Mouse (Mus musculus) lung, postnatal 14 days (tissue): ENCODE data around the gene Ankrd44.

Experiments
- DNase-seq: peaks from one replicate; pipeline ENCODE4 v3.0.0; 2021

Ankrd44 gene

DNA sequence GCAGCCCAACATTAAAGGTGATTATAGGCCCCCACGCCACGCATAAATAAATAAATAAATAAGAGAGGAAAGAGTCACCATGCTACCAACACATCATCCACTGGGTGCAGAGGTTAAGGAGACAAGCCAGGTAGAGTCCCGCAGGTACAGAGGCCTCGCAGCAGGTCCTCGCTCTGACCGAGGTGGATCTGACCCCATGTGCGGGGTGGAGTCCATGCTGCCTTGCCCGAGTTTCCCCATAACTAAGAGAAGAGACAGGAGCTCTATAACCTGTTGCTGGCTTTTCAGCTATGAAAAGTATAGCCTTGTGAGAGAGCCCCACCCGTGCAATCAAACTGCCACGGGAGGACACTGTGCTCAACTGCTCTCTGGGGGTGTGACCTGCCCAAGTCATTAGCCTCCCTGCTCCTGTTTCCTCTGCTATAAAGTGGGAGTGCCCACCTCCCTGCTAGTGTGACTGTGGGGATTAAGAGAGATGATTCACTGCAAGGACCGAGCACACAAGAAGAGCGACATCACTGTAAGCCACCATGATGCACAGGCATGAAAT lies 4.1 kb downstream of the Ankrd44 start:
- DNase-seq, result no peak

DNA sequence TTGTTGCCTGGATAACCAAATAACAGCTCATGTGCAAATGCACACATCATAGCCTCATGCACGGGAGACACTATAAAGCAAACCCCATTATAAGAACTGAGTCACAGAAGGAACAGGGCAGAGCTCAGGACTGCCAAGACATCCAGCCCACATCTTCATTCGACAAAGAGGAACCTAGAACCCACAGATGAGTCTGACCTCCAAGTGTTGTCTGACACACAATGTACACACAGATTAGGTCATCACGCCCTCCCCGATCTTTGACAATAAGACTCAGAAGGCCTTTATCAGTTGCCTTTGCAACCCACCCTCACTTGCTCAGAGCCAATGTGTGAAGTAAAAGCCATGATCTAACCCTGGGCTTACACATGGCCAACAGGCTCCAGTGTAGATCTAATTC lies 6.1 kb downstream of the Ankrd44 start:
- no peak for DNase-seq

DNA sequence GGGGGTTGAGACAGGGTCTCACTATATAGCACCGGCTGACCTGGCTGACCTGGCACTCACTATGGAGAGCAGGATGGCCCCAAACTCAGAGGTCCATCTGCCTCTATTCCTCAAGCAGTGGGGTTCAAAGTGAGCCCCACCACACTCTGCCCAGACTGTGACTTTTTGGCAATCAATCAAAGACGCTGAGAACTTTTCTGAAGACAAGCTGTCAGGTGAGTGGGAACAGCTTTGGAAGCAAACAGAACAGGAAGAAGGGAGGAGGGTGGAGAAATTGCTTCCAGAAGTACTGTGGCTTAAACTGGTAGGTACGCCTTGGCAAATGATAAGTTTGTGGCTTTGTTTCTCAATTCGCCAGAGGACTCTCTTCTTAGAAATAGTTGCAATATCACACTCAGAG lies 9.7 kb downstream of the Ankrd44 start:
- DNase-seq, result no peak

DNA sequence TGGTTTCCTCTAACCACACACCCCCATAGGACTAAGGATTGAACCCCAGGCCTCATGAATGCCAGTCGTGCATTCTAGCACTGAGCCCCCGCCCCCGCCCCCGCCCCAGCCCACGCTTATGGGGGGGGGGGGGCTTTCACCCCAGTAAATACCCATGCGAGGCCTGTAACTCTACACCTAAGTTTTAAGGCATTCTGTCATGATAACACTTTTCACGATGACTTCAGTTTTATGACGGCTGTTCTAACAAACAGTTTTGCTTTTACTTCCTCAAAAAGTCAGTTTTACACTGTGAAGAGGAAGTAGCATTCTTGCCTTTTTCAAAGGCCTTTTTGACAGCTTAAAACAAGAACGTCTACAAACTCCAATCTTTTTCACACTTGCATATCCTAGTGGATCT lies 11.8 kb downstream of the Ankrd44 start:
- DNase-seq, result no peak

DNA sequence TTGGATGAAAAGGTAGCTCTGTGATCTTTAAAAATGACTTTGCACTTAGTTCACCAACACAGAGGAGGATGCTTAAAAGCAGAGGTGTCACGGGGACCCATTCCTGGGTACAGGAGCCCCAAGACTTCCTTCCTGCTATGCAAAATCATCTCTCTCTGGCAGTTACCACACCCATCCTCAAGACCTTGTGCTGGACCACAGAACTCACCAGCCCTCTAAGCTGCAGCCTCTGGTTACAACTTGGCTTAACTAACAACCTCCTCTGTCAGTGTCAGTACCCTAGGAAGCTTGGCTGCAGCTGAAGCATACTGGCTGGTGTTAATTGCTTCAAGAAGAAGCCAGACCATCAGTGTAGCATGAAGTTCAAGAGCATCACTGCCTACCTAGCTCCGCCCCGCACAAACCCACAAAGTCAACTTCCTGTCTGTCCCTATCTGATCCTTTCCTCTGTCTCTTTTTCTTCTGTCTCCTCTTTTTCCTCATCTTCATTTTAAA lies 12.8 kb downstream of the Ankrd44 start:
- no peak for DNase-seq

DNA sequence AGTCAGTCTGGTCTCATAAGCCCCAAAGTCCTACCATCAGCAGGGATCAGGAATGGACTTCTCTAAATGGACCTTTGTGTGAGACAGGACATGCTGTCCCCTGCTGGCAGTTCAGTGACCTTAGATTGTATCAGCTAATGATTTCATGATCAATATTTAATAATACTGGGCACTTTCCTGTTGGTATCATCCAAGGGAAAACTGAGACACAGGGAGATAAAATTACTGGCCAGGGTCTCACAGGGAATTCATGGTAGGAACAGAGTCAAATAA lies 13.2 kb downstream of the Ankrd44 start:
- no peak for DNase-seq

DNA sequence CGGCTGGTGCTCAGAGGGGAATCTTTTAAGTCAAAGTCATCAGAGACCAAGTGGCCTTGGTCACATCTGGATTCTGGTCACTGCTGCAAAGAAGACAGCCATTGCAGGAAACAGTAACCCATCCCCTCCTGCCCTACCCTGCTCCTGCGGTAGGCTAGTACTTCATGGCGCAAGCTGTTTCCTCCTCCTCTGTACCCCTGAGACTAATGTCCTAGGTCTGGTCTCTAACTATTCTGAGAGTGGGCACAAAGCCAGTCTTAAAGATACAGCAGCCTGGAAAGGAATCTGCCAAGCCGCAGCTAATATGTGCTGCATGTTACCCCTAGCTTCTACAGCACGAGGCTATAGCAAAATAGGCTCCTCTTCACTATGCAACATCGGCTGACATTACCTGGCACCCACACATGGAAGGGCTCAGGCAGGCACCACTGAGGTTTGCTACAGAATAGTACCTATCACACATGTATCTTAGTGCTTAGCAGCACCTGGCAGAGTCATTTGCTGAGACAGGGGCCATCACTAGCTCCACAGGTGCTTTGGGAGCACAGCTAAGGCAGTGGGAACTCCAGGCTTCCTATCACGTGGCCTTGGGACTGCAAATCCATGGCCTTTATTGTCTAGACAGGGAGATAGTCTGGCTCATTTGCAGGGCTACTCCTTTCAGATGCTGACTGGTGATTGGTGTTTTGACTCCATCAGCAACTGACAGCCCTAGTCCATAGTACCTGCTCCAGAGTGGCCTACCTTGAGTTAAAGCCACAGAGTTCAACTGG lies 13.7 kb downstream of the Ankrd44 start:
- DNase-seq, result peak; percentile 25

DNA sequence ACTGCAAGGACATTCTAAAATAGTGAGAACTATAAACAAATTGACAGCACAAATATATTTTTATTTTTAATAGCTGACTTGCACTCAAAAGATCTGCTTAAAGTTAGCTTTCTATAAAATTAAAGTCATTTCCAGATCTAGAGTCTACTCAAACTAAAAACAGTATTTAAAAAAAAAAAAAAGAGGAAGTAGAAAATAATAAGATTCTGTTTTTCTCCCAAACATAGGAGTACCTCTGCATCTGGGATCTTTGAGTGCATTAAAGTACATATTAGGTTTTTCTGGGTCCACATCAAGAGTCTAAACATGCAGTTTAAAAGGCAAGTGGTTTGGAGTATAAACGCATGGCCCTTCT lies 15.0 kb downstream of the Ankrd44 start:
- DNase-seq, result no peak

DNA sequence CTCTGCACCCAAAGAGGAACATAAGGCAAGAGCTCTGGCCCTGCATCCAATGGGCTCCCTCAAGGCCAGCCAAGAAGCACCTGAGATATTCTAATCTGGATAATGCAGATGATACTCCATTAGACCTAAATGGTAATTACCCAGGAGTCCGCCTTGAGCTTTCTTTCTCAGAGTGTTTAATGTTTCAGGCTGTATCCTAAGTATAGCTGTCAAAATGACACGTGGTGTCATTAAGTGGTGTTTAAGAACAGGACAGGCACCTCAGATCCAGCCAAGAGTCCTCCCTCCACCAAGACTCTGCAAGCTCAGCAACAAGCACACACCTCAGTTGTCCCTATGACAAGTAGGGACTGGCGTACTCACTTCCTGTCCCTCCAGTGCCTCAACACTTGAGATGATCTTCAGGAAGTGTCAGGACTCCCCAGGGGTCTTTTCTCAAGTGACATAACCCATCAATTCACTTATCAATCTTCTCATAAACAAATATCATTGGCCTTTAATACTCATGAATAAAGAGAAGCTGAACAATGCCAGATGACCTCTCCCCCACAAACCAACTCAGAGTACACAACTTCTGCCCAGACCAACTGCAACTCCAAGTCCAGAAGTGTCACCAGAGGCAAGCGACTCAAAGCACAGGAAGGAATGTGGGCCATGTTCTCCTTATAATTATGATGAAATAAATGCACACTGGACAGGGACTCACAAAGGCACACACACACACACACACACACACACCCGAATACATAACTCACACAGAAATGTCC lies 15.5 kb downstream of the Ankrd44 start:
- DNase-seq, result no peak

DNA sequence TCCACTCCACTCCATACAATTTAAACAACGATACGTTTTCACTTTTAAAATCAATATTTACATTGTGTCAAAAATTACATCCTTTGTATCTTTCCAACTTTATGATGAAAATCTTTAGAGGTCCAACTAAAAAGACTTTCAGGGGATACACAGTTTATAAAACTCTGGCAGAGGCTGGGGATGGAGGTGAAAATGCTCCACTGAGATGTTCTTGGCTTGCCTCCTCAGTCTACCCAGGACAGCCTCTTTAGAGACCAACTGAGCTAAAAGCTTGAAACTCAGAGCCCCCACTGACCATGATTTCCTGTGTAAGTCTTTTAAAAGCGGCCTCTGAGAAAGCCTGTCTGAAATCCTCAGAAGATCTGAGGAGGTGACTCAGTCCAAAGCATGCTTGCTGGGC lies 17.4 kb downstream of the Ankrd44 start:
- DNase-seq, result no peak

DNA sequence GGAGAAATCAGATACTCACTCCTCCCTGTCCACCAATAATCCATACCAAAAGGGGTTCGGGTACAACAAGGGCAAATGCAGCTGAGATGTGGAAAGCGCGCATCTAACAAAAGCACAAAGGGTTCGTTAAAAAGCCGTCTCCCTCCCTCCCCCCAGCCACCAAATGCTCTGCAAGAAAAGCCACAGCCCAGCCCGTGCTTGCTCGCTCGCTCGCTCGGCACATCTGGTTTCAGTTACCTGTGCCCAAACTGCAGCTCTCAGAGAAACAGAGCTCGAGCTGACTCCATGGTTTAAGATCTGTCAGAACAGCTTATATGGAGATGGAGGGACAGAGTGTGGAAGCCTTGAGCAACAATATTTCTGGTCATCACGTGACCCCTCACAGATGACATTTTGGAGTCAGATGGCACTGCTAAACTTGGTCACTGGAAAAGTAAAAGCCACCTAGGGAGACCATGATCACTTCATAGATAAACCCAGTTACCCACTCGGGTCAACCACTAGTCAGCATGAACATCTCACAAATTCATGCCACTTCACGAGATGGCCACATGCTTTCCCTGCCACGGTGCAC lies 19.0 kb downstream of the Ankrd44 start:
- no peak for DNase-seq

DNA sequence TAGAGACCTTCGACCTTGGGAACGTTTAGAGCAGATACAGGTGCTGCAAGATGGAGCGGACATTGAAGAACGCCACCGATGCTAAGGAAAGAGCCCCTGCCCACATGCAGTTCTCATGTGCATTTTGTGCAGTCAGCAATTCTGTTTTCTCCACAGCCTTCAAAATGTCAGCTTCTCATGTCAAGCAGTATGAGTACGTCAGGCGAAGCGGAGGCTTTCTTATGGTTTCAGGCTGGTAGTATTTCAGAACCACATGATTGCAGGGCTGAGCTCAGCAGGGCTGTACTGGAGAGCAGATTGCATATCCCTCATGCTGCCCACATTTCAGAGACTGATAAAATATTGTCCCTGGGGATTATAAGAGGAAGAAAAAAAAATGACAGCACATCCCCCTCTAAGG lies 19.9 kb downstream of the Ankrd44 start:
- no peak for DNase-seq

DNA sequence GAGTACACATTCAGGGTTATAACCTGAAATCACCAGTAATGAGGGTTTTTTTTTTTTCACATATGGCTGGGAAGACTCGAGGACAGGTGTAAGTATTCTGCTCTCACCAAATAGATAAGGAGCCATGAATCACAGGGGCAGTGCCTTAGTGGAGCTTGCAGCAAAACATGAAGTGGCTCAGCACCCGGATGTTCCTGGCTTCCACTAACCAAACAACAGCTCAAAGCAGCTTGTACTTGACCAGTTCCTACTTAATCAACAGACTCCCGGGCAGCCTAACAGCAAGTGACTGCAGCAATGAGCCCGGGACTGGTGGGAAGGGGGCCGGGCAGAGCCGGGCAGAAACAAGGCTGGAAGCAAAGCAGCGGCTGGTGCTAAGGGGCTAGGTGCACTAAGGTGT lies 20.6 kb downstream of the Ankrd44 start:
- DNase-seq, result peak; percentile 26

DNA sequence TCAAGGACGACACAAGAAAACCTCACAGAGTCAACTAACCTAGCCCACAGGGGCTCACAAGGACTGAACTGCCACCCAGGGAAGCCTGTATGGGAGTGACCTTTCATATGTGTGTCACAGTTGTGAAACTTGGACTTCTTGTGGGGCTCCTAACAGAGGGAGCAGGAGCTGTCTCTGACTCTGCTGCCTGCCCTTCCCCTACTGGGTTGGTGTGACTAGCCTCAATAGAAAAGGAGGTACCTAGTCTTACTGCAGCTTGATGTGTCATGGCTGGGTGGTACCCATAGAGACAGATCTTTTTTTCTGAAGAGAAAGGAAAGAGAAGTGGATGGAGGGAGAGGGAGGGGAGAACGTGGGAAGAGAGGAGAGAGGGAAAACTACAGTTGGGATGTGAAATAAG lies 22.0 kb downstream of the Ankrd44 start:
- no peak for DNase-seq

DNA sequence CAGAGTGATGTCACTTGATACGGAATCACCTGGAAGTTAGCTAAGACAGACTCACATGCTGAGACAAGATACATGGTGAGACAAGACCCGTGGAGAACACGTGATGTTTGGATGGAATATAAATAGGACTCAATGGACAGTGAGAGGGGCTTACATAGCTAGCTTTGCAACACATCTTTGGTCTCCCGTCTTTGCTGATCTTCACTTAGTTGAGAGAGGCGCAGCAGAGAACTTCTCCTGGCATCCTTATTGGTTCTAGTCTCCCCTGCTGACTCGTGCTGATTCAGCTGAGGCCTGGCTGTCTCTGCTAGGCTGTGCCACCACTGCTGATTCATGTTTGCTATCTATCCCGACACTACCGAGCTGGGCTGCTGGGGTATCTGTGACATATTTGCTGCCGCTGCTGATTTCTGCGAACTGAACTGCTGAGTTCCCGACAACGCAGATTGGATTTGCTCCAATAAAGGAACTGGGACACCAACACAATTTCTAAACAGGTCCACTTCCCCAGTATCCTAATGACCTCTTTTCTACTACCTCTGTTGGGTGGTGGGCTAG lies 23.4 kb downstream of the Ankrd44 start:
- no peak for DNase-seq

DNA sequence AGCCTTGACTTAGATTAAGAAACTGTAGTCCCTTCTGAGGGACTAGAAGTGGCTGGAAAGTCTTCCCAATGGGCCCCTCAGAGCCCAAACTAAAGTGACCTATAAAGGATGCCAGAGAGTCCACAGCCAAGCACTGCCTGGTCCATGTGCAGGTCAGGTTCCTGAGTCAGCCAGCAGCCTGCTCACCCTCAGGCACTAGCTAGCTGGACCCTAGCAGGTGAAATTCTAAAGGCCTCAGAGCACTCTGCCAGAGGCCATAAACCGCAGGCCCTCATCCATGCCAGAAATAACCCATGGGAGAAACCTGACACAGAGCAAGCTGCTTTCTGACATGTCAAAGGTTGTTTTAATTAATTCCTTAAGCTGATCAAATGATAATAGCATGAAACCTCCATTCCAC lies 25.1 kb downstream of the Ankrd44 start:
- no peak for DNase-seq

DNA sequence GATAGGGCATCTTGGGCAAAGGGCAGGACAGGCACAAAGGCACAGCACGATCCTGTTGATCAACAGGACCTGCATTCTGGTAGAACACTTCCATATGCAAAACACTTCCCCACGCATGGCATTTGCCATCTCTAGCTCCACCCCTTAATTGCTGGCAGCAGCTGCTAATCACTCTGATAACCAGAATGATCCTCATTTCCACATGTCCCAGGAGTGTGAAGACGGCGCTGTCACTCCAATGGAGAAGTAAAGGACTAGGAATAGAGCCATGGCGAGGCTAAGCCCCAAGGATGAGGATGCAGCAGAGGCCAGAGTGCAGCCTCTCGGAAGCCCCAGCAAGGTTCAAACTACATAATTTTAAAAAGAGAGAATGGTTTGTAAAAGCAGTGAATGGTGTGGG lies 26.9 kb downstream of the Ankrd44 start:
- no peak for DNase-seq

DNA sequence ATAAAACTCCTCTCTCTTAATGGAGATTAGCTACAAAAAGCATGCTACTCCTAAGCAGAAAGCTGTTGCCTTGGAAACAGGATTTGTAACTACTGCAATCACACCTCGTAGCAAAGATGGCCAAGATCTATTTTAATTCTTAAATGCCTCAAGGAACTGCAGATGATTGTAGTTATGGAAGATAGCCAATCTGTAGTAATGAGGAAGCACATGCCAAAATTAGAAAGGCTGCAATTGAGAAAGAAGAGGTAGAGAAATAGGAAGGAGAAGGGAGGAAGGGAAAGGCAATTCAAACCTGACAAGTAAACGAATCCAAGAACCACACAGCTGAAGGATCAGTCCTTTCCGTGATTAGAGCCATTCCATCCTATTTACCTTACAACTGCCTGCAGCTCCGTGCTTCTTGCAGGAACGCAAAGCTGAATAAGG lies 27.5 kb downstream of the Ankrd44 start:
- no peak for DNase-seq

DNA sequence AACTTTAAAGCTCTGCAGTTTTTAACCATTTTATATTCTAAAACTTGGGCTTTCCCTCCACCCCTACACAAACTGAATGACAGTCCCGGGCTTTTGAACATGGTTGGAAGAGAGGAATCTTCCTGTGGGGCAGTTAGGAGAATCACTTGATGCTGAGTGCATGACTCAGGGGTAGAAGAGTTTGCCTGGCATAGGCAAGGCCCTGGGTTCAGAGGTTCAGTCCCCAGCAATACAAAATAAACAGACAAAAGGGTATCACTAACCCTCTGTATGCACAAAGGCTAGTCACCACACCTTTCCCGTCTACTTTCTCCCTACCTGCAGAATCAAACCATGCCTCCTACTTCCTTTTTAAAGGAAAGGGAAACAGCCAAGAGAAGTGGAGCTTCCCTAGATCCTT lies 28.5 kb downstream of the Ankrd44 start:
- no peak for DNase-seq

DNA sequence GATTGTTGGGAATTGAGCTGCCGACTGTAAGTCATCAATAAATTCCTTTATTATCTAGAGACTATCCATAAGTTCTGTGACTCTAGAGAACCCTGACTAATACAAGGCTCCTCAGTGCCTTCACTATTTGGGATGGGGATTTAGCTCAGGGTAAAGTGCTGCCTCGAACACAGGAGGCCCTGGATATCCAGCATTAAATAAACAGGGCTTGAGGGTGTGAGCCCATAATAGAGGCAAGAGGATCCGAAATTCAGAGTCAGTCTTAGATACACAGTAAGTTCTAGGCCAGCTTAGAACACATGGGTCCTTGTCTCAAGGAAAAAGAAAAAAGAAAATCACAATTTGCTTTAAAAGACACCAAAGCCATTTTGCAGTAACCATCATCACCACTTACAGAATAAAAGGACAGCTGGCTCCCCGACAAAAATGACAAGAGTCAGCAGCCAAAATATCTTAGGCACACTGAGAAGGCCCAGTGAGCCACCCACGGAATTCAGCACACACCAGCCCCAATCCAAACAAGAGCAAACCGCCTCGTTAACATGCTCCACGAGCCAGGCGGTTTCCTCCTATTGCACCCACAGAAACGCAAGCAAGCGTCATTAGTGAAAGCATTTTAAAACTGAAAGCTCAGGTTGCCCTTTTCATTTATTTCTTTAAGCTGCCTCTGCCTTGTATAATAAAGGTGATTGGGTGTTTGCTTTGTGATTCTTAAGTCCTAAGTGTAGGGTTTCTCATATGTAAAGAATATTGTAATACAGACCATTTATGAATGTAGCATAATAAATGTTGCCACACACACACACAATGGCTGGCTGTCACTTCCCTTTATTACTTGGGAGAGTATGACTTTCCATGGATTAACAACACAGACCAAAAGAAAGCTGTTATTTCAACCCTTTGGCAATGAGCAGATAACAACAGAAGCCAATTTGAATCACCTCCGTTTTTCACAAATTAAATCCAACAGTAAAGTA lies 29.8 kb downstream of the Ankrd44 start:
- peak; percentile 50 for DNase-seq

DNA sequence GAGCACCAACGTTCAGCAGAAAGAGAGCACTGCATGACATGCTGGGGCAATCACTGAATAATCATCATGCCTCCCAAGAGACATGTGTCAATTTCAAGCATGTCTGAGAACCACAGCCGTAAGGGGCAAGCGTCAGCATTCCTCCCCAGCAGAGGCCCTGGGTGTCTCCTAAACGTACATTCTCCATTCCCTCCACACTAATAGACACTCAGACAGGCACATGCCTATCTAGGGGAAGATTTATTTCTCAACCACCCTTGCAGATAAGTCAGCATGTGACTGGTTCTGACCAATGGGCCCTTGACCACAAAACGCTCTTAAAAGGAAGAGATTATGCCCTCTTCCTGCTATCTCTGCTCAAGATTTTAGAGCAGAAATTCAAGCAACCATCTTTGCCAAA lies 37.7 kb downstream of the Ankrd44 start:
- DNase-seq, result no peak

DNA sequence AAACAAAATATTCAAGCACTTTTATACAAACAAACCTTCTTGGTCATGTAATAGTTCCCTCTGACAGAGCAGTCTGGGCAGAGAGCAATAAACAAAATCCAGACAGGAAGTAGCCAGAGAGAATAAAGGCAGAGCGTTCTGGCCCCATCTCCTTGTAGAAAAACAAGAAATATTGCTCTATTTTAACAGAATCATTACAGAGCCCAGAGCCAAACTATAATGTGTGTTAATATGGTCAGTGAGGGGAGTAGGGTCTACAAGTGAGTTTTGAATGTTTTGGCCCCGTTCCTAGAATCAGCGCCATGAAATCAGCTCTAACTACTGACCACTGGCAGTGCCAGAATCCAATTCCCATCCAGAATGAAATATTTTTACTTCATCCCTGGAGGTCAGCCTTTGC lies 38.3 kb downstream of the Ankrd44 start:
- no peak for DNase-seq
